In genomic region chr7:111150115-111150514, GRCm38 (mm10) we compare ENCODE assay signal across 18 mouse cellular contexts.
A peak's percentile ranks its signal among the peaks of the same experiment; 100 is the strongest.
DNase-seq lines count a peak whose midpoint lies in the region; ATAC-seq and TF ChIP-seq lines count a peak whose summit lies in the region.
"Had no signal": no experiment of that assay in that cellular context is flagged by ENCODE, and none has a peak within 500 bp of the region (broad histone marks: within the 10 kb centered on the region; RNA-seq: fewer than 3 reads in every experiment).

No protein-coding gene starts in this region.

- WGBS in lung, postnatal 0 days = 58% methylated on average over 5 of the region's 5 CpGs
- WGBS in heart, postnatal 0 days = 40% methylated on average over 5 of the region's 5 CpGs
- WGBS in neural tube, embryonic 15.5 days = 86% methylated on average over 5 of the region's 5 CpGs
- 84% methylated on average over 5 of the region's 5 CpGs for WGBS in stomach, postnatal 0 days

- TF ChIP-seq EP300 in lung, postnatal 0 days (IDR thresholded peaks at IDR 0.05) = no peak
- TF ChIP-seq EP300 in heart, postnatal 0 days (IDR thresholded peaks at IDR 0.05; ENCODE audit: low read depth) = no peak
- no peak for TF ChIP-seq EP300 in stomach, postnatal 0 days (optimal IDR thresholded peaks at IDR 0.05)

- H3K4me3 ChIP-seq in lung, postnatal 0 days (ENCODE audit: low read depth, low read length) = no peak overlapping the region
- no peak overlapping the region for H3K4me3 ChIP-seq in heart, postnatal 0 days (ENCODE audit: low read depth, low read length)
- no peak overlapping the region for H3K4me3 ChIP-seq in neural tube, embryonic 15.5 days (replicated peaks)
- no peak overlapping the region for H3K4me3 ChIP-seq in stomach, postnatal 0 days (ENCODE audit: low read depth, low read length)
- H3K4me3 ChIP-seq: forebrain, embryonic 13.5 days; megakaryocyte, embryonic 14.5 days; neural tube, embryonic 13.5 days; stomach, embryonic 15.5 days had no signal

- H3K4me2 ChIP-seq in lung, postnatal 0 days (replicated peaks; ENCODE audit: low read depth, low read length) = no peak overlapping the region
- no peak overlapping the region for H3K4me2 ChIP-seq in heart, postnatal 0 days (ENCODE audit: low read depth, low read length)
- H3K4me2 ChIP-seq in neural tube, embryonic 15.5 days = no peak overlapping the region
- no peak overlapping the region for H3K4me2 ChIP-seq in stomach, postnatal 0 days (replicated peaks; ENCODE audit: low read depth)
- H3K4me2 ChIP-seq: forebrain, embryonic 13.5 days; liver, embryonic 11.5 days; neural tube, embryonic 13.5 days; stomach, embryonic 15.5 days had no signal

- H3K27ac ChIP-seq in lung, postnatal 0 days (ENCODE audit: low read length) = no peak overlapping the region
- peak overlapping the region; percentile 74 for H3K27ac ChIP-seq in heart, postnatal 0 days (ENCODE audit: low read depth)
- H3K27ac ChIP-seq in neural tube, embryonic 15.5 days (replicated peaks) = no peak overlapping the region
- no peak overlapping the region for H3K27ac ChIP-seq in stomach, postnatal 0 days (replicated peaks)
- H3K27ac ChIP-seq: forebrain, embryonic 13.5 days; neural tube, embryonic 13.5 days; stomach, embryonic 15.5 days had no signal

- H3K27me3 ChIP-seq in lung, postnatal 0 days (replicated peaks; ENCODE audit: insufficient read depth, low read length) = no peaks in the 10 kb centered on the region
- H3K27me3 ChIP-seq in heart, postnatal 0 days (ENCODE audit: control insufficient read depth, insufficient read depth, low read length) = no peaks in the 10 kb centered on the region
- H3K27me3 ChIP-seq in neural tube, embryonic 15.5 days (replicated peaks) = no peaks in the 10 kb centered on the region
- no peaks in the 10 kb centered on the region for H3K27me3 ChIP-seq in stomach, postnatal 0 days (ENCODE audit: control insufficient read depth, insufficient read depth, low read length)
- H3K27me3 ChIP-seq: forebrain, embryonic 13.5 days; neural tube, embryonic 13.5 days; Patski; stomach, embryonic 15.5 days had no signal

- H3K4me1 ChIP-seq in lung, postnatal 0 days (ENCODE audit: insufficient read depth, low read depth, low read length) = no peaks in the 10 kb centered on the region
- H3K4me1 ChIP-seq in heart, postnatal 0 days (ENCODE audit: control insufficient read depth, insufficient read depth) = peaks cover 22% of the 10 kb centered on the region; the same call in 1 of the 2 replicates
- no peaks in the 10 kb centered on the region for H3K4me1 ChIP-seq in neural tube, embryonic 15.5 days
- H3K4me1 ChIP-seq in stomach, postnatal 0 days (replicated peaks; ENCODE audit: control insufficient read depth, insufficient read depth) = no peaks in the 10 kb centered on the region
- H3K4me1 ChIP-seq: forebrain, embryonic 13.5 days; neural tube, embryonic 13.5 days; stomach, embryonic 15.5 days had no signal

- DNase-seq in adrenal gland, adult 8-10 months = peak; percentile 57
- DNase-seq in adrenal gland, postnatal 4 days (ENCODE audit: low spot score in 2 of 2) = no peak
- DNase-seq in lung, postnatal 0 days (ENCODE audit: low spot score) = peak; percentile 41
- no peak for DNase-seq in lung, postnatal 36 days
- DNase-seq in cerebellum, postnatal 36 days = peak; percentile 18 to 32
- DNase-seq in heart, postnatal 0 days (ENCODE audit: low spot score) = no peak
- no peak for DNase-seq in stomach, postnatal 0 days (ENCODE audit: low spot score)
- DNase-seq: gastrocnemius, postnatal 10 days; kidney, postnatal 10 days; thymus, postnatal 4 days had no signal

- no peaks in the 10 kb centered on the region for H3K36me3 ChIP-seq in lung, postnatal 0 days (ENCODE audit: insufficient read depth, low read length)
- H3K36me3 ChIP-seq in heart, postnatal 0 days (replicated peaks; ENCODE audit: control insufficient read depth, insufficient read depth, low read length) = no peaks in the 10 kb centered on the region
- H3K36me3 ChIP-seq in neural tube, embryonic 15.5 days = no peaks in the 10 kb centered on the region
- H3K36me3 ChIP-seq in stomach, postnatal 0 days (ENCODE audit: control insufficient read depth, insufficient read depth, low read length) = no peaks in the 10 kb centered on the region
- H3K36me3 ChIP-seq: neural tube, embryonic 13.5 days; stomach, embryonic 15.5 days had no signal

- no peak overlapping the region for H3K9ac ChIP-seq in lung, postnatal 0 days (replicated peaks; ENCODE audit: low read depth)
- H3K9ac ChIP-seq in heart, postnatal 0 days (replicated peaks; ENCODE audit: low read depth, low read length) = 0 out of 2 replicates have a peak overlapping the region, but pooled peaks have one; percentile 3
- no peak overlapping the region for H3K9ac ChIP-seq in neural tube, embryonic 15.5 days (replicated peaks)
- no peak overlapping the region for H3K9ac ChIP-seq in stomach, postnatal 0 days (ENCODE audit: low read length)
- H3K9ac ChIP-seq: forebrain, embryonic 13.5 days; neural tube, embryonic 13.5 days; stomach, embryonic 15.5 days had no signal

- no peak for TF ChIP-seq CTCF in lung, postnatal 0 days (IDR thresholded peaks at IDR 0.05)
- TF ChIP-seq CTCF in heart, postnatal 0 days (IDR thresholded peaks at IDR 0.05; ENCODE audit: low read depth) = no peak
- no peak for TF ChIP-seq CTCF in stomach, postnatal 0 days (IDR thresholded peaks at IDR 0.05; ENCODE audit: low read depth)

- H3K9me3 ChIP-seq in lung, postnatal 0 days (ENCODE audit: low read length) = no peaks in the 10 kb centered on the region
- H3K9me3 ChIP-seq in heart, postnatal 0 days (replicated peaks; ENCODE audit: control insufficient read depth, low read length) = no peaks in the 10 kb centered on the region
- H3K9me3 ChIP-seq in neural tube, embryonic 15.5 days (replicated peaks) = no peaks in the 10 kb centered on the region
- H3K9me3 ChIP-seq in stomach, postnatal 0 days (ENCODE audit: control insufficient read depth, low read length) = no peaks in the 10 kb centered on the region
- H3K9me3 ChIP-seq: forebrain, embryonic 13.5 days; megakaryocyte, embryonic 14.5 days; neural tube, embryonic 13.5 days; stomach, embryonic 15.5 days had no signal

- peak; percentile 11; the same call in 1 of the 2 replicates for ATAC-seq in lung, postnatal 0 days
- ATAC-seq in heart, postnatal 0 days (ENCODE audit: insufficient read depth, low read depth) = peak; percentile 43; the same call in 1 of the 2 replicates
- no peak for ATAC-seq in neural tube, embryonic 15.5 days (ENCODE audit: low FRiP score)
- ATAC-seq in stomach, postnatal 0 days (ENCODE audit: low FRiP score, low TSS enrichment) = no peak
- ATAC-seq: forebrain, embryonic 13.5 days; intestine, embryonic 16.5 days; Patski had no signal

Comparison
In these comparisons a context has a peak if more than half of its experiments do, and no peak if none do; other contexts are left out.
1. DNase-seq: peak in adrenal gland, adult 8-10 months (single experiment), lung, postnatal 0 days (single experiment) and cerebellum, postnatal 36 days (2 of 2); none in adrenal gland, postnatal 4 days (0 of 2), lung, postnatal 36 days (single experiment), heart, postnatal 0 days (single experiment) and stomach, postnatal 0 days (single experiment).
2. ATAC-seq: peak in lung, postnatal 0 days (single experiment) and heart, postnatal 0 days (single experiment); none in neural tube, embryonic 15.5 days (single experiment) and stomach, postnatal 0 days (single experiment).